Mouse (Mus musculus): ENCODE measurements at regions not wholly inside any gene's neighbourhood (a gene's known extent, or its start where the extent isn't known, plus 50 kb on each side); places are given as distances from the start of the nearest gene placed in this dataset.

- TF ChIP-seq CTCF (IDR thresholded peaks at IDR 0.05): no peak
- TF ChIP-seq EP300 (IDR thresholded peaks at IDR 0.05): no peak
Measured at GRCm38 (mm10) chr7:73830581-73830980, 90.5 kb downstream of the Fam174b start.

Measured in lung, postnatal 0 days (tissue).